Mouse (Mus musculus): Measurements from ENCODE around the gene Pde7b. TPM values are rescaled to one million over a fixed set of nuclear protein-coding genes. Genes with fewer than 3 reads are reported as not detected.

Pde7b gene
- polyA plus RNA-seq (2015; fragmentation: Nextera tagmentation; extraction: Ambion mirVana), result 5.0 and 5.2 TPM in 2 replicates

DNA sequence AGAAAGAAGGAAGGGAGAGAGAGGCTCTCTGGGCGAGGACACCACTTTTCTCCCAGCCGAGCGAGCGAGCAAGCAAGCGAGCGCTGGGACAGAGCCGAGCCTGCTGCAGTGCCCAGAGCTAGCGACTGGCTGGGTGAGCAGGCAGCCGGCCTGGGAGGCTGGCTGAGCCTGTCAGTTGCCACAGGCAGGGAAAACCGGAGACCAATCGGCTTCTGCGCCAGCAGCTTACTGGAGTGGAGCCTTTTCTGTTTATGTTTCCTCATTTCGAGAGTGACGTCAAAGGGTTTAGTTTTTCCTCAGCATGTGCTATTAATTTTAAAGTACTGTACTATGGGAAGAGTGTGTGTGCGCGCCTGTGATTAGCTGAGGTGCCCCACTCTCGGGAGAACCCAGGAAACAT lies at the start of gene Pde7b:
Gene Pde7b (minus strand): TSS at position 173 of the 400 bp plus-strand sequence.
- Histone ChIP-seq H3K4me3 (ENCODE audit: low read depth, low read length) (peak within 1 kb of the TSS; percentile 34), H3K27me3 (replicated peaks; ENCODE audit: insufficient read depth, low read length) (no peaks in the 10 kb centered on the region), H3K9me3 (ENCODE audit: low read length) (no peaks in the 10 kb centered on the region), H3K9ac (replicated peaks; ENCODE audit: low read depth) (peak within 1 kb of the TSS; percentile 41; the same call in 1 of the 2 replicates), H3K4me2 (replicated peaks; ENCODE audit: low read depth, low read length) (peak within 1 kb of the TSS; percentile 60), H3K36me3 (ENCODE audit: insufficient read depth, low read length) (no peaks in the 10 kb centered on the region), H3K27ac (ENCODE audit: low read length) (peak within 1 kb of the TSS; percentile 51; the same call in 1 of the 2 replicates), H3K4me1 (ENCODE audit: insufficient read depth, low read depth, low read length) (no peaks in the 10 kb centered on the region; the same call in 1 of the 2 replicates)
- DNase-seq (ENCODE audit: low spot score) (peak; percentile 95), ATAC-seq (peak; percentile 98)
- 4% methylated on average over 17 of the region's 17 CpGs for WGBS
- peak; percentile 56; the same call in 1 of the 2 replicates for TF ChIP-seq EP300 (IDR thresholded peaks at IDR 0.05)
- TF ChIP-seq CTCF (IDR thresholded peaks at IDR 0.05), result no peak

DNA sequence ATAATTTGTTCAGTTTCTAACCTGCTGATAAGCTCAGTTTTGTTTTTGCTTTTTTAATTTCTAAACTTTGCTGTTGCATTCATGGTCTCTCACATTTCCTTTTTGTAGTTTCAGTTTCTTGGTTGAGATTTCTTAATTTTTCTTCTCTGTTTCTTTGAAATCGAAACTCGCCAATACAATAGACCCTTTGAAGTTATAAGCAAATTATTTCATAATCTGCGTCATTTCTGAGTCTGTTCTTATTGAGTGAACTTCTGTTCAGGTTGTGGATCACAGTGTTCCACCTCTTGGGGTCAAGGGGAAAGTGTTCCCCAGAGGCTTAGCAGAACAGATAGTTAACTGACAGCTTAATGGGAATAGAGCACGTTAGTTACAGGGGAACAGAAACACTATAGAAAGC lies 47.2 kb upstream of the Pde7b start:
- TF ChIP-seq CTCF (IDR thresholded peaks at IDR 0.05) (no peak), EP300 (IDR thresholded peaks at IDR 0.05) (no peak)
- no peak overlapping the region for H3K27ac ChIP-seq (ENCODE audit: low read length)

DNA sequence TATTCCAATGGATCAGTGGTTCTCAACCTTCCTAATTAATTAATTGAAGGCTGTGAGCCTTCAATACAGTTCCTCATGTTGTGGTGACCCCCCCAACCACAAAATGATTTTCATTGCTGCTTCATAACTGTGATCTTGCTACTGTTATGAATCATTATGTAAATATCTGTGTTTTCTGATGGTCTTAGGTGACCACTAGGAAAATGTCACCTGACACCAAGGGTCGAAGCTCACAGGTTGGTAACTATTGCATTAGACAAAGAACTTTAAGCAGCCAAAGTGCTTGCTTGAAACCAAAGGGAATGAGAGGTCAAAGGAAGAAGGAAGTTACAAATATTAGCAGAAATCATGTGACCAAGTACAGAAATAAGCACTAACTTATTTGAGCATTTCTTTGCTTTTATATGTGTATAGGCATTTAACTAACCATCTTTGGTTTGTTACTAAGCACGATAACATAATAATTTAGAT lies 45.6 kb upstream of the Pde7b start:
- Histone ChIP-seq H3K4me2 (replicated peaks; ENCODE audit: low read depth, low read length) (no peak overlapping the region), H3K9ac (replicated peaks; ENCODE audit: low read depth) (no peak overlapping the region), H3K4me1 (ENCODE audit: insufficient read depth, low read depth, low read length) (no peaks in the 10 kb centered on the region), H3K4me3 (ENCODE audit: low read depth, low read length) (no peak overlapping the region), H3K36me3 (ENCODE audit: insufficient read depth, low read length) (no peaks in the 10 kb centered on the region), H3K27me3 (replicated peaks; ENCODE audit: insufficient read depth, low read length) (no peaks in the 10 kb centered on the region), H3K27ac (ENCODE audit: low read length) (no peak overlapping the region), H3K9me3 (ENCODE audit: low read length) (no peaks in the 10 kb centered on the region)
- ATAC-seq, result no peak
- TF ChIP-seq CTCF (IDR thresholded peaks at IDR 0.05), result no peak
- no peak for TF ChIP-seq EP300 (IDR thresholded peaks at IDR 0.05)
- WGBS, result 74% methylated on average over 2 of the region's 2 CpGs
- peak; percentile 9 for DNase-seq (ENCODE audit: low spot score)

More for the DNA sequence above, 47.2 kb upstream of the Pde7b start:
- Histone ChIP-seq H3K4me2 (replicated peaks; ENCODE audit: low read depth, low read length) (no peak overlapping the region), H3K9ac (replicated peaks; ENCODE audit: low read depth) (no peak overlapping the region), H3K4me1 (ENCODE audit: insufficient read depth, low read depth, low read length) (no peaks in the 10 kb centered on the region), H3K4me3 (ENCODE audit: low read depth, low read length) (no peak overlapping the region), H3K36me3 (ENCODE audit: insufficient read depth, low read length) (no peaks in the 10 kb centered on the region), H3K9me3 (ENCODE audit: low read length) (no peaks in the 10 kb centered on the region), H3K27me3 (replicated peaks; ENCODE audit: insufficient read depth, low read length) (no peaks in the 10 kb centered on the region)
- WGBS, result 77% methylated on average over 4 of the region's 4 CpGs
- no peak for ATAC-seq
- no peak for DNase-seq (ENCODE audit: low spot score)

DNA sequence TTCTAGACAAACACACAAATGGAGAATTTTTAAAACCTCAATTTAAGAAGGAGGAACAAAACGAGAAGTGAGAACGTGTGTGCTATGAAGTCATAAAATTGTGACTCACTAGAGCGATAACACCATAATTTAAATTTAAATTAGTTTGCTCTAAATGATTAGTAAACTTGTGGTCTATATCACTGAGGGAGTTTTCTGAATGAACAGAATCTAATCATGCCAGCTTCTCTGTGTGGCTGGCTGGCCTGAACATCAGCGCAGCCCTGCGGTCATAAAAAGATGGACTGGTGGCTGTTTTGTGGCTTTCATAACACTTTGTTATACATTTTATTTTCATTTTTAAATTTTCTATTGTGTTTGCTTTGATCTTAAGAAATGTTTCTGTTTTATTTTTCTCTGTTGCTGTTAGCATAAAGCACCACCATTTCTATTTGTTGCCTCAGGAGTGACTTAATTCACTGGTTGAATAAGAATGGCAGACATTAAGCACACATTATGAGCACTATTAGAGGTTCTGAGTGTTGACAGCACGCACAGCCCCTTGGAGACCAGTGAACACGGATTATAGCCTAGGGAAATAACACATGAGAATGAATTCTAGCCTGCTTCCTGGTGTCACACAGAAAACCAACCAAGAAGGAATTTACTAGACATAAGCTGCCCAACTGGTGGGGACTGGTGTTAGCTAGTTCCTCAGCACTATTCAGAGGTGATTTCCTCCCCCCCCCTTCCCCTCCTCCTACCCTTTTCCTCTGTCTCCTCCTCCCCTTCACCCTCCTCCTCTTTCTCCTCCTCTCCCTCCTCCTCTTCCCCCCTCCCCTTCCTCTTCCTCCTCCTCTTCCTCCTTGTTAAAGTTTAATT lies 44.9 kb upstream of the Pde7b start:
- no peak overlapping the region for H3K4me3 ChIP-seq (ENCODE audit: low read depth, low read length)
- no peak for TF ChIP-seq EP300 (IDR thresholded peaks at IDR 0.05)
- no peak for TF ChIP-seq CTCF (IDR thresholded peaks at IDR 0.05)
- no peaks in the 10 kb centered on the region for H3K4me1 ChIP-seq (ENCODE audit: insufficient read depth, low read depth, low read length)

DNA sequence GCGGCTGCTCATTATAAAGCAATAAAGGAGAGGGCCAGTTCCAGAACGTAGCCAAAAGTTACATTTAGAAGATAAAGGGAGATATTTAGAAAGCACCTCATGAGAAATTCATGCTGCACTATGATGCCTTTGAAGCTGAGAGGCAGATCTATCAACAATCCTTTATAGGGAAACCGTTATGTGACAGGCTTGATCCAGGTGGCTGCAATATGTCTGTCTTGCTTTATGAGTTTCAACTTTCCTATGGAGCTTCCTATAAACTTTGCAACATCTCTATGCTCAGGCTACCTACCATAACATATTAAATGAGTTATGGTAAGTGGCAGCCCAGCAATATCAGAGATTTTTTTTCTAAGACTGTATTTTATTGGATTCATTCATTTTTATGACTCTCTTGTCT lies 39.5 kb upstream of the Pde7b start:
- no peak overlapping the region for H3K9ac ChIP-seq (replicated peaks; ENCODE audit: low read depth)
- no peaks in the 10 kb centered on the region for H3K9me3 ChIP-seq (ENCODE audit: low read length)
- WGBS, result 60% methylated on average over 3 of the region's 3 CpGs
- no peaks in the 10 kb centered on the region for H3K4me1 ChIP-seq (ENCODE audit: insufficient read depth, low read depth, low read length)
- ATAC-seq (no peak), DNase-seq (ENCODE audit: low spot score) (no peak)
- H3K4me3 ChIP-seq (ENCODE audit: low read depth, low read length), result no peak overlapping the region
- TF ChIP-seq CTCF (IDR thresholded peaks at IDR 0.05) (no peak), EP300 (IDR thresholded peaks at IDR 0.05) (no peak)
- H3K27me3 ChIP-seq (replicated peaks; ENCODE audit: insufficient read depth, low read length), result no peaks in the 10 kb centered on the region
- no peak overlapping the region for H3K27ac ChIP-seq (ENCODE audit: low read length)
- no peaks in the 10 kb centered on the region for H3K36me3 ChIP-seq (ENCODE audit: insufficient read depth, low read length)
- H3K4me2 ChIP-seq (replicated peaks; ENCODE audit: low read depth, low read length), result no peak overlapping the region

More for the DNA sequence above, 44.9 kb upstream of the Pde7b start:
- WGBS, result 82% methylated on average over 7 of the region's 7 CpGs
- DNase-seq (ENCODE audit: low spot score) (no peak), ATAC-seq (no peak)
- Histone ChIP-seq H3K27me3 (replicated peaks; ENCODE audit: insufficient read depth, low read length) (no peaks in the 10 kb centered on the region), H3K36me3 (ENCODE audit: insufficient read depth, low read length) (no peaks in the 10 kb centered on the region), H3K4me2 (replicated peaks; ENCODE audit: low read depth, low read length) (no peak overlapping the region), H3K9ac (replicated peaks; ENCODE audit: low read depth) (no peak overlapping the region), H3K9me3 (ENCODE audit: low read length) (no peaks in the 10 kb centered on the region), H3K27ac (ENCODE audit: low read length) (no peak overlapping the region)

DNA sequence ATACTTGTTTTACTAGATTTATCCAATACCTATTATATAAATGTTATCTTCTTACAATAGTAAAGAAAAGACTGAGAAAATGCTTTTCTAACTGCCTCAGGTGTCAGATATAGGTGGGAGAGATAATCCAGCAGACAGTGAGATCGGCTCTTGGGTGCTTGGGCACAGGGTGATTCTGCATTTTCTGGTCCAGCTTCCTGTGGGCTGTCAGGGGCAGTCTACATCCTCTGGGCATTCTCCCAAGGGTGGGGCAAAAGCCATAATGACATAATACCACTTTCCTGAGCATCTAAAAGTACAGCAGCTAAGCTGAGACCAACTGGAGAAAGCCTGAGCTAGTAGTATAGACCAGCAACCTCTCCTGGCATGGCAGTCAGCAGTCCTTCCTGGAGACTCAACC lies 34.1 kb upstream of the Pde7b start:
- no peak overlapping the region for H3K9ac ChIP-seq (replicated peaks; ENCODE audit: low read depth)
- 78% methylated on average over 1 of the region's 1 CpGs for WGBS
- H3K36me3 ChIP-seq (ENCODE audit: insufficient read depth, low read length), result no peaks in the 10 kb centered on the region
- H3K4me3 ChIP-seq (ENCODE audit: low read depth, low read length), result no peak overlapping the region
- H3K4me2 ChIP-seq (replicated peaks; ENCODE audit: low read depth, low read length), result no peak overlapping the region
- no peak for ATAC-seq
- H3K4me1 ChIP-seq (ENCODE audit: insufficient read depth, low read depth, low read length), result no peaks in the 10 kb centered on the region
- H3K9me3 ChIP-seq (ENCODE audit: low read length), result no peaks in the 10 kb centered on the region
- no peak for DNase-seq (ENCODE audit: low spot score)
- no peaks in the 10 kb centered on the region for H3K27me3 ChIP-seq (replicated peaks; ENCODE audit: insufficient read depth, low read length)
- H3K27ac ChIP-seq (ENCODE audit: low read length), result no peak overlapping the region
- TF ChIP-seq EP300 (IDR thresholded peaks at IDR 0.05) (no peak), CTCF (IDR thresholded peaks at IDR 0.05) (no peak)
